Mouse (Mus musculus): ENCODE measurements at regions not wholly inside any gene's neighbourhood (a gene's known extent, or its start where the extent isn't known, plus 50 kb on each side); places are given as distances from the start of the nearest gene placed in this dataset.

- no peak for DNase-seq
These were observed 71.0 kb upstream of the Usp24 start for GRCm38 (mm10) chr4:106244826-106245510.

DNA sequence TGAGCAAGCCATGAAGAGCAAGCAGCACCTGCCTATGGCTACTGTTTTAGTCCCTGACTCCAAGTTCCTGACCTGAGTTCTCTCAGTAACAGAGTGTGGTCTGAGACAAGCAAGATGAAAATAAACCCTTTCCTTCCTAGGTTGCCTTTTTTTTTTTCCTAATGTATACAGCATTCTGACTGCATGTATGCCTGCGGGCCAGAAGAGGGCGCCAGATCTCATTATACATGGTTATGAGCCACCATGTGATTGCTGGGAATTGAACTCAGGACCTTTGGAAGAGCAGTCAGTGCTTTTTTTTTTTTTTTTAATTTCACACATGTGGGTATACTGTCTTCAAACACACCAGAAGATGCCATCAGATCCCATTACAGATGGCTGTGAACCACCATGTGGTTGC lies 69.3 kb upstream of the Usp24 start:
- no peak for DNase-seq

- DNase-seq: no peak
These were observed 68.6 kb upstream of the Usp24 start for GRCm38 (mm10) chr4:106247398-106247797.

DNA sequence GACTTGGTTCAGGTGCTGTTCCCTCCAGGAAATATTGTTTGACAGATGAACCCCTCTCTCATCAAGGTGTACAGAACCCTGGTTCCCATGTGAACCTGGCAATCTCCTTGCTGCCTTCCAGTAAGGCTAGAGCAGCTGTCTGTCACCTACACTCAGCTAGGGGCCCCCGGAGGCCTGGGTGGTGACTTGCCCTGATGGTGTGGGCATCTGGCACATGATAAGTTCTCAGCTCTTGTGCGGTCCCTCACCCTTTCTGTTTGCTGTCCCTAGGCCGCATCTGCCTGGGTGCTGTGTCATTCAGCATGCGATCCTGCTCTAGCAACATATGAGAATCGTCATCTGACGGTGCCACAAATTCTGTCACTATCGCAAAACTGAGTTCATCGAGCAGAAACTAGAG lies 67.7 kb upstream of the Usp24 start:
- DNase-seq: no peak

DNA sequence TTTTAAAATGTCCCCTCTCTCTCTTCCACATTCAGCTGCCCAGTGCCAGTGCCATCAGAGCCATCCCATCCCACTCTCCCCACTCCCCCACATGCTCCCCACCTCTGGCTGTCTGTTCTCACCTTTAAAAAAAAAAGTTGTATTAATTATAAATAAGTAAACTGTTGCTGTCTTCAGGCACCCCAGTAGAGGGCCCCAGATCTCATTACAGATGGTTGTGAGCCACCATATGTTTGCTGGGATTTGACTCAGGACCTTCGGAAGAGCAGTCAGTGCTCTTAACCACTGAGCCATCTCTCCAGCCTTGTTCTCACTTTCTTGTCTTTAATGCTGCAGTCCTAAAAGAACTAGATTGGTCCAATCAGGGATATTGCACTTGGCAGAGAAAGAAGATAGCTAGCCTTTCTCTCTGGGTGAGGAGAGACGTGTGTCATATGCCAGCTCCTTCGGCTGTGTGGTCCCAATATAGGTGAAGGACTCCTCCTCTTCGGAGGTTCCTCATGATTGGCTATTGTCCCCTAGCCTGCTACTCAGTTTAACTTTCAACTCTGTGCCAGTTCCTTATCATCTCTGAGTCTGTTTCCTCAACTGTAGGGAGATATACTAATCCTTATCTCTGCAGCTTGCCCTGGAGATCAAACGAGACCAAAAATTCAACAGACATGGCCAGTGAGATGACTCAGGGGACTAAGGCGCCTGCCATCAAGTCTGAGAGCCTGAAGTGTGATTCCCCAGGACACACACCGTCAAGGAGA lies 66.8 kb upstream of the Usp24 start:
- DNase-seq: no peak

DNA sequence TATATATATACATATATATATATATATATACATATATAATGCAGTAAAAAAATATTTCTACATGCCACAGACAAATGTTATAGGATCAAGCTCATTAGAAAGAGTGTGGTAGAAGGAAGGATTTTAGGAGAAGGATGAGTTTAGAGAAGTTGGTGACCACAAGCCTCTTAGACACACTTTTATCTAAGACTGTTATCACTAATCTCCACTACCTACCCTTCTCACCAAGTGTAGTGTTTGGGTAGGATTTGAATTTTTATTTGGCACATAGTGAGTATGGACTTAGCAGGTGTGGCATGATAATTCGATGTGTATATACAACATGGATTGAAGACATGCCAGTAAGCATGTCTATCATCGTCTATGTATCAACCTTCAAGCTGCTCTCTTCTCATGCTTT lies 66.0 kb upstream of the Usp24 start:
- no peak for DNase-seq

DNA sequence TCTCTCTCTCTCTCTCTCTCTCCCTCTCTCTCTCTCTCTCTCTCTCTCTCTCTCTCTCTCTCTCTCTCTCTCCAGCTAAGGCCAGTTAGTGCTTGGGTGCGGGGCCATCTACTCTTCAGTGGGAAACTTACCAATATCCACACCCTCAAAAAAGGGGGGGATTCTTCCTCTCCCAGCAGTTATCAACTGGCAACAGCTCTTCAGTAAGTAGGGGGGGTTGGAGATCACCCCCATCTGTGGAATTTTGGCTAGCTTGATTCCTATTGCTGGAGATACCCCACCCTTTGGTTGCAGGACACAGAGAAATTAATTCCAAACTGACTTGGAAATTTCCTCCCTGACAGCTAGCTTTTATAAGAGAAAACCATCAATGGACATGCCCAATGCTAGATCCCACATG lies 64.6 kb upstream of the Usp24 start:
- DNase-seq: no peak

GRCm38 (mm10) chr4:106252946-106253345 lies 63.1 kb upstream of the Usp24 start:
- DNase-seq: no peak

GRCm38 (mm10) chr4:106254761-106255475 lies 61.1 kb upstream of the Usp24 start:
- DNase-seq: no peak

- DNase-seq: no peak
These were observed 59.9 kb upstream of the Usp24 start for GRCm38 (mm10) chr4:106255959-106256609.

GRCm38 (mm10) chr4:106261404-106261803 lies 54.6 kb upstream of the Usp24 start:
- DNase-seq: no peak

DNA sequence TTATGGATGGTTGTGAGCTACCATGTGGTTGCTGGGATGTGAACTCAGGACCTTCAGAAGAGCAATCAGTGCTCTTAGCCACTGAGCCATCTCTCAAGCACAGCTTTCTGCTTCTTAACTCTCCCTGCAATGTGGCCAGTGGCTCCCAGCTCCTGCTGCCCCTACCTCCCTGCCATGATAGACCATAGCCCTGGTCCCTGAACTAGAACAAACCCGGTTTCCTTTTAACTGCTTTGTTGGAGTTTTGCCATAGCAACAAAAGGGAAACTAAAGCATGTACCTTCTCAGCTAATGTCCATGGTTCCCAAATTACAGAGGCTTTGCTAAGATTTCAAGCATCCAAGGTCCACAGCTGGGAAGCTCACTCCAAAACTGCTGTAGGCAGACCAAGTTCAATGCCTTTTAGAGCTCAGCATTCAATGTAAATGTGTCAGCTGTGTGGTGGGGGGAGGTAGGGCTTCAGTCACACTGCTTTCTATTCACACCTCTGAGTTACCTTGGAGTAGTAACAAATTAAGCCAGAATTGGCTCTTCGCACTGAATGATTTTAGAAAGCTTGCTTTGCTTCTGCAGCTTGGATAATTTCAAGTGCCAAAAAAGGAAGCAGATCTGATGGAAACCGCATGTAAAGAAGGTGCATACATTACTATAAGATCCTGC lies 54.0 kb upstream of the Usp24 start:
- DNase-seq: no peak

DNA sequence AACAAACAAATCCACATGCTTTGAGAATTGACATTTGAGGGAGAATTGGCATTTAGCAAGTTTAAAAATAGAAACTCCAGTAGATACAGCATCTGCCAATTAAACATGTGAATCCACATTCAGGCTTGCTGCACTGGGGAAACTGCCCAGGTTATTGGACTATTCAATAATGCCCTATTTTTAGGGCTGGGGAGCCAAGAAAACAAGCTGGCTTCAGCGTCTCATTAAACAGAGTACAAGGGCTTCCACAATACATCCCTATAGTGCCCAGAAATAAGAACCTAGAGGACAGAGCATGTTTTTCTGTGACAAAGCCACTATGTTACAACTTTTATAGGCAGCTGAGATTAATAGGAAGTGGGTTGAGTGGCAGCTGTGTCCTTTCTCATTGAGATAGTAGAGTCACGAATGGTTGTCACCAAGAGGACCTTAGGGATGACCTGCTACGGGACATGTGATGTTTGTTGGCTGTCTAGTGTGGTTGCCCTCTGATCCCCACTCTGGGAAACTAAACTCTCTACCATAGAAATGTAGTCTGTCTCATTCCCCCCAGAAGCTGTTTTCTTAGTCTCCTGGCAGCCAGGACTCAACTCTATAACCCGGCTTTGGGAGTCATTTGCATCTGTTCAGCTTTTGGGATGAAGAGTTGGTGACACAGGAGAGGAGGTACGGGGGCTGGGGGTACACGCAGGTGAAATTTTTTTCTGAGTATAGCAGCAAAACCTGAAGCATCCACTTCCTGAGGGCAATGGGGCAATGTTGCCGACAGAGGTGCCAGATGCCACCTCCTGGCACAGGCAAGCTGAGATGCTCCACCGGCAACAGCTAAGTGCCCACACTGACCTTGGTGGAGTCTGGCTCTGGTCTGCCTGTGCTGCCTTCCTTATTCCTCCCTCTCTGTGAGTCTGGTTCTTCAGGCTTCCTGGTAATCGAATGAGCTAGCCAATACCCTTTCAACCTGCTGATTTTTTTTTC lies 53.0 kb upstream of the Usp24 start:
- DNase-seq: no peak
